Mouse (Mus musculus) ovary, postnatal 14 days (tissue): Measurements from ENCODE around the gene Tpd52l2.

Source experiments
- DNase-seq: peaks from one replicate; pipeline ENCODE4 v3.0.0; 2022; ENCODE audit warnings: low spot score

Gene Tpd52l2

DNA sequence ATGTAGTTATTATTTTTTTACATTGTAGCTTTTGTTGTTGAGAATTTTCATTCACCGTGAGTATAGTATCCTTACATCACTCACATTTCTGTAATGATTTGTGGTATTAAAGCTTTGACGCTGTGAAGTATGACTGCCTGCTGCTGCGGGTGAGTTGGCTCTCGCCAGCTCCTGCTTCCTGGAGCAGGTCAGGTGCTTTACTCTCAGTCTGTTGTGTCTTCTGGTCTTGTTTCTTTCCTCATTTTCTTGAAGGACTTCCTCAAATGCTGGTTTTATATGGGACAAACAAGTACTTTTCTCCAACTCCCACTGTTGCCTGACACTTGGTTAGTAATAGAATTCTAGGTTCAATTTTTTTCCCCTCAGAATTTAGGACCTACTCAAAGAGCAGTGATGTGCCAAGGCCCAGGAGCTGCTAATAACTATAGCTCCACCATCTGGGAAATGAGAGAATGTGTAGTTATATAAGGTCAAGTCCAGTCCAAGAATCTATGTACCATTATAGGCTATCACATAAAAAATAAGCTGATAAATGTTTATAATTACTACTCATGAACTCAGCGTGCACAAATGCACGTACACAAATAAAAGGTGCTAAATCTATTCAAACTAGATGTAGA is 44.9 kb downstream of the Tpd52l2 start:
- no peak for DNase-seq

GRCm38 (mm10) chr2:181546142-181546541 is 49.2 kb downstream of the Tpd52l2 start:
- DNase-seq = no peak

DNA sequence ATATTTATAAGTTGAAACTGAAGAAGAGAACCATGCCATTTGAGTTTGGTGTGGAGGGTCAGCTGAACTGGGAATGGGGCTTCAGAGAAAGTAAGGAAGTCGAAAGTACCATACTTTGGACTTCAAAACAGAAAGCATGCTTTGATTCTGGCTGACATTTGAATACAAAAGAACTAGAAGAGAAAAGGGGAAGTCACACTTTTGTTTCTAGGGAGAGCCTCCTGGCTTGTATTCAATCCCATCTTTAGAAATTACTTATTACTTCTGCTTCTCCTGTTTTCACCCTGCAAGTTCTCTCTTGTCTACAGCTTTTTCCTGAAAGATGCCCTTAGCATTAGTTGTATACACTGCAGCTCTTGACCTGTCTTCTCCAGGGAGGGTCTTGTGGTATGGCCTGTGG is 51.3 kb downstream of the Tpd52l2 start:
- no peak for DNase-seq

DNA sequence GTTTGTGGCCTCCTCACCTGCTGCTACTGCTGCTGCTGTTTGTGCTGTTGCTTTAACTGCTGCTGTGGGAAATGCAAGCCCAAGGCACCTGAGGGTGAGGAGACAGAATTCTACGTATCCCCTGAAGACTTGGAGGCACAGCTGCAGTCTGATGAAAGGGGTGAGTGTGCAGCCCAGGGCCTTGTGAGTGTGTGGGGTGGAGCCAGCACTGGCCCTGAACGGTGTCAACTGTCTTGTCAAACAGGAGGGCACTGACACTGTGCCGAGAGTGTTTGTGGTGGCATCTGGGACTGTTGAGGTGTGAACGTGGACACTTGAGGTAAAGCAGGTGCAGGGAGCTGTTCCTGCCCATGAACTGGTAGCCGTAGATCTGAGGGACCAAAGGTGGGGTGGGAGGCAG is 51.7 kb downstream of the Tpd52l2 start:
- no peak for DNase-seq

GRCm38 (mm10) chr2:181550233-181550632 is 53.3 kb downstream of the Tpd52l2 start:
- DNase-seq = no peak

GRCm38 (mm10) chr2:181553772-181554171 is 56.8 kb downstream of the Tpd52l2 start:
- DNase-seq = no peak

GRCm38 (mm10) chr2:181567338-181567737 is 70.4 kb downstream of the Tpd52l2 start:
- DNase-seq = no peak
